Mouse (Mus musculus) liver, adult 2 months (tissue): ENCODE measurements around the gene C130026I21Rik.
"Not testable (repeated sequence)": the region's sequence is repeated elsewhere in the genome, so short reads cannot be mapped to it uniquely, and the experiment has no call there.

Experiments
- CTCF ChIP-seq: fragments of 200-500 bp; IDR thresholded peaks from 2 replicates; pipeline ENCODE4 v1.5.1; 2011; ENCODE audit warnings: low read depth, low read length, control low read depth
- POLR2A ChIP-seq: fragments of 200-500 bp; IDR thresholded peaks from 2 replicates; pipeline ENCODE4 v1.6.1; 2011; ENCODE audit warnings: low read length, control low read depth; ENCODE audit not compliant: insufficient read depth; ENCODE audit errors: extremely low read depth

- not testable (repeated sequence) for TF ChIP-seq CTCF, POLR2A
Measured at GRCm38 (mm10) chr1:85099864-85100263, 170.5 kb downstream of the C130026I21Rik start, which contains the start of gene Gm10553.
